ENCODE assay signal across 9 mouse cellular contexts in the genomic region with DNA sequence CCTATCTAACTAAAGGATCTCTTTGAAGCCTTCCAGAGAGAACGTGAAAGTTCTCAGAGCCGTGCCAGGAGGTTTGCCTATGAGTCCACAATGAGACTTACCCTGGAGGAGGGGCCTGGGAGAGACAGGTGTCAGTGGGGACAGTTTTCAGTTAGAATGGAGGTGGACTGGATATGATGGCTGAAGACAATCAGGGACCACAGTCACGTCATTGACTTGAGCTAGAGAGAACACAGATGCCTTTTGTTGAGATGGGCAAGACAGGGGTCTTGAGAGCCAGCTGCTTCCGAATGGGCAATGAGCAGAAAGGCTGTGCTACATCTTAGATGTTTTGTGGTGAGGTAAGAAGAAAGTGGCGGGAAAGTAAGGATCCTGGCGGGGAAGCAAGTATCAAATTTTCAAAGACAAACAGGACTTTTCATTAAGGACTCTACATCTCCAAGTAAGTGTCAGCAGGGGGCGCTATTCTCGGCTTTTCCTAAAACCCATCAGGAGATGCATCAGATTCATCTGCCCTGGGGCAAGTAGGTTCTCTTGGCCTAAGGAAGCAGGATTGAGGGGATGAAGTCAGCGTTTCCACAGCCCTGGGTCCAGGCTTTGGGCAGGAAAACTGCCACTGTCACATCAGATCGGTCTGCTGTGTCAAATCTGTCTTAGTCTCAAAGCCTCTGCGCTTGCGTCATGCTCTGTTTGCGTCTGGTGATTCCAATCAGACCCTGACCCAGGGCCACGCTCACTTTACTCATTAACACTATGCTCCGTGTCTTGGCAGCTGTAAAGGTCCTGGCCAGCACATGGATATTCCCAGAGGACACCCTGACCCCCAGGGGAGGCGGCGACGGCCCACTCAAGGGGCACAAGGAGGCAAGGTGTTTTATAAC. TPM values are rescaled to one million over a fixed set of nuclear protein-coding genes. Genes with fewer than 3 reads are reported as not detected.
DNase-seq lines count a peak whose midpoint lies in the region; ATAC-seq and TF ChIP-seq lines count a peak whose summit lies in the region.
"Had no signal": no experiment of that assay in that cellular context is flagged by ENCODE, and none has a peak within 500 bp of the region (broad histone marks: within the 10 kb centered on the region; RNA-seq: fewer than 3 reads in every experiment).

No protein-coding gene starts in this region.

- H3K4me2 ChIP-seq in kidney, embryonic 14.5 days (replicated peaks; ENCODE audit: low read depth, low read length): peak overlapping the region; percentile 25; the same call in 1 of the 2 replicates
- H3K4me2 ChIP-seq in midbrain, postnatal 0 days (ENCODE audit: low read depth, low read length, poor library complexity, severe bottlenecking): no peak overlapping the region

- DNase-seq in cerebellum, postnatal 10 days: peak; percentile 38 to 66
- peak; percentile 70 for DNase-seq in 3T3-L1 (ENCODE audit: low read depth, low spot score)
- DNase-seq in brain, embryonic 14.5 days (ENCODE audit: low read depth): peak; percentile 42
- DNase-seq in midbrain, postnatal 0 days (ENCODE audit: low spot score): peak; percentile 63
- DNase-seq in frontal cortex, postnatal 14 days (ENCODE audit: low spot score in 2 of 2): no peak
- DNase-seq in spleen, adult 12 weeks (ENCODE audit: low spot score): no peak

- no peaks in the 10 kb centered on the region for H3K36me3 ChIP-seq in kidney, embryonic 14.5 days (ENCODE audit: control insufficient read depth, insufficient read depth, low read length)
- no peaks in the 10 kb centered on the region for H3K36me3 ChIP-seq in midbrain, postnatal 0 days (ENCODE audit: insufficient read depth, low read length)

- no peak for ATAC-seq in cerebellum, adult (ENCODE audit: insufficient number of reproducible peaks, low FRiP score, low TSS enrichment)
- ATAC-seq in kidney, embryonic 14.5 days (ENCODE audit: low FRiP score, low TSS enrichment): peak; percentile 44
- no peak for ATAC-seq in midbrain, postnatal 0 days (ENCODE audit: low FRiP score)

- WGBS in kidney, embryonic 14.5 days: 35% methylated on average over 18 of the region's 18 CpGs
- WGBS in midbrain, postnatal 0 days: 67% methylated on average over 18 of the region's 18 CpGs

- H3K9ac ChIP-seq in kidney, embryonic 14.5 days (ENCODE audit: low read depth, low read length): no peak overlapping the region
- no peak overlapping the region for H3K9ac ChIP-seq in midbrain, postnatal 0 days (replicated peaks; ENCODE audit: low read length, poor library complexity, severe bottlenecking)

- no peaks in the 10 kb centered on the region for H3K27me3 ChIP-seq in kidney, embryonic 14.5 days (ENCODE audit: control insufficient read depth, insufficient read depth, low read length)
- H3K27me3 ChIP-seq in midbrain, postnatal 0 days (ENCODE audit: insufficient read depth, low read length): no peaks in the 10 kb centered on the region

- H3K9me3 ChIP-seq in kidney, embryonic 14.5 days (ENCODE audit: control insufficient read depth, low read length): no peaks in the 10 kb centered on the region; the same call in 1 of the 2 replicates
- no peaks in the 10 kb centered on the region for H3K9me3 ChIP-seq in midbrain, postnatal 0 days (ENCODE audit: low read length)

- no peak for TF ChIP-seq POLR2A in brain, embryonic 14.5 days (IDR thresholded peaks at IDR 0.05; ENCODE audit: borderline replicate concordance, extremely low read depth, insufficient read depth, insufficient read length, poor library complexity, severe bottlenecking)

- peak; percentile 45; the same call in 1 of the 2 replicates for TF ChIP-seq CTCF in brain, embryonic 14.5 days (IDR thresholded peaks at IDR 0.05; ENCODE audit: borderline replicate concordance, extremely low read depth, insufficient read depth, insufficient read length)
- peak; percentile 60 for TF ChIP-seq CTCF in midbrain, postnatal 0 days (IDR thresholded peaks at IDR 0.05)

- no peak overlapping the region for H3K4me3 ChIP-seq in kidney, embryonic 14.5 days (ENCODE audit: low read length)
- no peak overlapping the region for H3K4me3 ChIP-seq in midbrain, postnatal 0 days (ENCODE audit: low read depth, low read length)

- no peak overlapping the region for H3K27ac ChIP-seq in kidney, embryonic 14.5 days (ENCODE audit: low read depth, low read length)
- H3K27ac ChIP-seq in midbrain, postnatal 0 days (ENCODE audit: low read depth, low read length): no peak overlapping the region

- H3K4me1 ChIP-seq in kidney, embryonic 14.5 days (ENCODE audit: control insufficient read depth, insufficient read depth, low read length): peaks cover 10% of the 10 kb centered on the region
- H3K4me1 ChIP-seq in midbrain, postnatal 0 days (ENCODE audit: insufficient read depth, low read length): no peaks in the 10 kb centered on the region

RNA-seq across cellular contexts. Expression of gene Scgb3a1, which starts 13.1 kb away (rescaled TPM):
- not detected in 2 replicates for polyA plus RNA-seq in brain, embryonic 14.5 days (2012; rRNA removed)
- polyA plus RNA-seq in kidney, embryonic 14.5 days (2014; fragmentation: Nextera tagmentation; extraction: Ambion mirVana): not detected in 2 replicates
- total RNA-seq in midbrain, postnatal 0 days (2014; rRNA removed): not detected in 2 replicates
- 0.59 TPM in 1 of 2 replicates, not detected in the other for polyA plus RNA-seq in midbrain, postnatal 0 days (2015; fragmentation: Nextera tagmentation; extraction: Ambion mirVana)
- polyA plus RNA-seq: stomach, embryonic 14.5 days had no signal

RNA-seq across cellular contexts. Expression of gene Flt4, which starts 41.3 kb away (rescaled TPM):
- 2.3 and 3.7 TPM in 2 replicates for polyA plus RNA-seq in brain, embryonic 14.5 days (2012; rRNA removed)
- 6.5 and 10.6 TPM in 2 replicates for polyA plus RNA-seq in kidney, embryonic 14.5 days (2014; fragmentation: Nextera tagmentation; extraction: Ambion mirVana)
- total RNA-seq in midbrain, postnatal 0 days (2014; rRNA removed): 2.6 and 2.8 TPM in 2 replicates
- polyA plus RNA-seq in midbrain, postnatal 0 days (2015; fragmentation: Nextera tagmentation; extraction: Ambion mirVana): 1.3 and 1.4 TPM in 2 replicates

Comparison
In these comparisons a context has a peak if more than half of its experiments do, and no peak if none do; other contexts are left out.
1. DNase-seq: peak in cerebellum, postnatal 10 days (2 of 2), 3T3-L1 (single experiment), brain, embryonic 14.5 days (single experiment) and midbrain, postnatal 0 days (single experiment); none in frontal cortex, postnatal 14 days (0 of 2) and spleen, adult 12 weeks (single experiment).